Mouse (Mus musculus) small intestine, adult 2 months (tissue): Measurements from ENCODE around the gene Cdiptos. TPM values are rescaled to one million over a fixed set of nuclear protein-coding genes. Genes with fewer than 3 reads are reported as not detected.
A peak's percentile ranks its signal among the peaks of the same experiment; 100 is the strongest.

Experiments
- H3K27ac ChIP-seq: fragments of 200-500 bp; 2 replicates; pipeline ENCODE4 v1.5.1; 2012; ENCODE audit warnings: low read depth, low read length, control low read depth, inconsistent platforms; ENCODE audit not compliant: insufficient read depth
- H3K27me3 ChIP-seq: fragments of 200-500 bp; 2 replicates; pipeline ENCODE4 v1.6.1; 2012; ENCODE audit warnings: mild to moderate bottlenecking, moderate library complexity, low read length, inconsistent platforms; ENCODE audit not compliant: control insufficient read depth, insufficient read depth
- H3K36me3 ChIP-seq: fragments of 200-500 bp; 2 replicates; pipeline ENCODE4 v1.6.1; 2012; ENCODE audit warnings: mild to moderate bottlenecking, low read length, control low read depth, inconsistent platforms; ENCODE audit not compliant: control insufficient read depth, insufficient read depth
- H3K4me1 ChIP-seq: fragments of 200-500 bp; 2 replicates; pipeline ENCODE4 v1.6.1; 2012; ENCODE audit warnings: low read length, inconsistent platforms, mixed read lengths; ENCODE audit not compliant: control insufficient read depth, insufficient read depth, insufficient read length
- H3K4me3 ChIP-seq: fragments of 200-500 bp; 2 replicates; pipeline ENCODE4 v1.5.1; 2012; ENCODE audit warnings: low read depth, mild to moderate bottlenecking, control low read depth, inconsistent platforms, low read length, moderate library complexity
- CTCF ChIP-seq: fragments of 200-500 bp; IDR thresholded peaks from 2 replicates; pipeline ENCODE4 v1.5.1; 2012; ENCODE audit warnings: low read depth, mild to moderate bottlenecking, control low read depth, inconsistent platforms, low read length, moderate library complexity, mixed read lengths; ENCODE audit not compliant: insufficient replicate concordance, insufficient read length; ENCODE audit errors: extremely low read depth
- POLR2A ChIP-seq: fragments of 200-500 bp; IDR thresholded peaks from 2 replicates; pipeline ENCODE4 v1.6.1; 2012; ENCODE audit warnings: low read depth, mild to moderate bottlenecking, control low read depth, inconsistent platforms, low read length, moderate library complexity
- WGBS: fragments of 180-500 bp; shearing (Covaris S2); methylation state at CpG from one replicate; pipeline ENCODE4 v1.1.7; 2018; 5-methylcytosine and 5-hydroxymethylcytosine counted together
- polyA plus RNA-seq: library from polyadenylated mRNA; depleted of rRNA; stranded (reverse); fragments of >200 nt; gene quantifications from 2 replicates; pipeline ENCODE4 v1.2.3, GENCODE M21; 2012

The Cdiptos gene
- polyA plus RNA-seq, 1 experiment: 0.74 TPM

DNA sequence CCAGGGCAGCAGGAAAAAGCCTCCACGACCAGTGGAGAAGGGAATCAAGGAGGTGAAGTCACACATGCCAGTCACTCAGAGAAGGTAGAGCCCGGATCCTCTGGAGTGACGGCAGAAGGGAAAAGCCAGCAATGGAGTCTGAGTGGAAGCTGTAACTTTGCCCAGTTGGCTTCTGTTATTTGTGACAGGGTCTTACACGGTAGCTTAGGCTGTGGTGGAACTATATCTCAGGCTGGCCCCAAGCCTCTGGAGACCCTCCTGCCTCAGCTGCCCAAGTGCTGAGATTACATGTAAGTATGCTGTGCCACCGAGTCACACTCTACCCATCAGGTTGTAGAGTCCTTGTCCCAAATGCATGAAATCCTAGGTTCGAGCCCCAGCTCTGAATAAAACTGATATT is 37.5 kb upstream of the Cdiptos start:
- peaks cover 7% of the 10 kb centered on the region for H3K36me3 ChIP-seq
- H3K4me3 ChIP-seq: peak overlapping the region; percentile 80
- TF ChIP-seq POLR2A (no peak), CTCF (no peak)
- peak overlapping the region; percentile 85 for H3K27ac ChIP-seq
- peaks cover 39% of the 10 kb centered on the region for H3K4me1 ChIP-seq
- H3K27me3 ChIP-seq: no peaks in the 10 kb centered on the region
- 77% methylated on average over 6 of the region's 6 CpGs for WGBS

DNA sequence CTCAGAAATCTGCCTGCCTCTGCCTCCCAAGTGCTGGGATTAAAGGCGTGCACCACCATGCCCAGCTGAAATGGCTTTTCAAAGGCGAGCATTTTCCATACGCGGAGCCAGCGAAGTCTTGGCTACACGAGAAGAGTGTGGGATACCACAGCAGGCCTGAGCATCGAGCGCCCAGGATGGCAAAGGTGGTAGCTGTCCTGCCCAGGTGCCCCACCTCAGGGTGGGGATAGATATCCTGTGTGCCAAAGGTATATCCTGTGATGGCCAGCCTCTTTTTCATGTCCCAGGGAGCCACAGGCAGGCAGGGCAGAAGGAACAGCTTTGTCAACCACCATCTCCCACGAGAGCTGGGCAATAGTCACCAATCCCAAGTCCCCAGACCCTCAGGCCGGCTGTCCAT is 36.9 kb upstream of the Cdiptos start:
- 76% methylated on average over 10 of the region's 10 CpGs for WGBS
- peak overlapping the region; percentile 80 for H3K4me3 ChIP-seq
- H3K4me1 ChIP-seq: peaks cover 44% of the 10 kb centered on the region
- H3K27ac ChIP-seq: peak overlapping the region; percentile 85
- H3K27me3 ChIP-seq: no peaks in the 10 kb centered on the region
- TF ChIP-seq POLR2A (peak; percentile 45; the same call in 1 of the 2 replicates), CTCF (no peak)
- H3K36me3 ChIP-seq: peaks cover 7% of the 10 kb centered on the region

- TF ChIP-seq CTCF: no peak
- TF ChIP-seq POLR2A: no peak
- 84% methylated on average over 6 of the region's 6 CpGs for WGBS
- peaks cover 47% of the 10 kb centered on the region for H3K4me1 ChIP-seq
- H3K27me3 ChIP-seq: no peaks in the 10 kb centered on the region
- 0 out of 2 replicates have a peak overlapping the region, but pooled peaks have one; percentile 85 for H3K27ac ChIP-seq
- peaks cover 7% of the 10 kb centered on the region for H3K36me3 ChIP-seq
- no peak overlapping the region for H3K4me3 ChIP-seq
Measured at GRCm38 (mm10) chr7:127012374-127012773, 36.5 kb upstream of the Cdiptos start.

DNA sequence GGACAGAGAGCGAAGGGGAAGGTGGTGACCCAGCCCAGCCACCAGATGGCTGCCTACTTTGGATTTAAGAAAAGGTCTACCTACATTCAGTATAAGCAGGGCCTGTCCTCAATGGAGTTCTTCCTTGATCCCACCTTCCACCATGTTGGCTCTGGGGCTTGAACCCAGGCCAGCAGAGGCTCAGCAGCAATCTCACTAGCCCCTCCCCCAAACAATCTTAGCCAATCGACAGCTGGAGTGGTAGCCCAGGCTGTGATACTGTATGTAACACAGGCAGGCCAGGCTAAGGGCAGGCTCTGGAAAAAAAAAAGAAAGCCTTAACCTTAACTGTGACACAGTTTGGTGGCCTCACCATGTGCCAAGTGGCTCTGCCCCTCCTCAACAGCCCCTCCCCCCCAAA is 35.8 kb upstream of the Cdiptos start:
- Histone ChIP-seq H3K4me3 (no peak overlapping the region), H3K27me3 (no peaks in the 10 kb centered on the region), H3K36me3 (peaks cover 7% of the 10 kb centered on the region), H3K27ac (peak overlapping the region; percentile 11), H3K4me1 (peaks cover 49% of the 10 kb centered on the region)
- TF ChIP-seq POLR2A: no peak
- no peak; the same call in 1 of the 2 replicates for TF ChIP-seq CTCF
- 62% methylated on average over 2 of the region's 2 CpGs for WGBS

DNA sequence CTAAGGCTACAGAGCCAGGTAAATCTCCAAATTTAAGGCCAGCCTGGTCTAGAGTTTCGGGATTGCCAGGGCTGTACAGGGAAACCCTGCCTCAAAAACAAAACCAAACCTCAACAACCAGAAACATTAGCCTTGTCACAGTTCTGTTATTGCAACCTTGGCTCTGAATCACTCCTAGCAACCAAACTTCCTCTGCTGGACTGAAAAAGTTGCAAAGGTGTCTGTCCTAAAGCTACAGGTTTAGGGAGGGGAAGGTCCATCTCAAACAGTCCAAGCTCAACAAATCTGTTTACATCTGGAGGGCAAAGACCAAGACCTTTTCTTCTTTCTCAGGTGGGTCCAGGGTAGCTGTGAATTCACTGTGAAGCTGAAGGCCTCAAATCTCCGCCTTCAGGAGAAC is 35.2 kb upstream of the Cdiptos start:
- Histone ChIP-seq H3K27me3 (no peaks in the 10 kb centered on the region), H3K4me3 (no peak overlapping the region), H3K36me3 (peaks cover 9% of the 10 kb centered on the region), H3K27ac (peak overlapping the region; percentile 11; the same call in 1 of the 2 replicates), H3K4me1 (peaks cover 49% of the 10 kb centered on the region)
- TF ChIP-seq POLR2A: no peak
- TF ChIP-seq CTCF: no peak
- WGBS: 84% methylated on average over 2 of the region's 2 CpGs

DNA sequence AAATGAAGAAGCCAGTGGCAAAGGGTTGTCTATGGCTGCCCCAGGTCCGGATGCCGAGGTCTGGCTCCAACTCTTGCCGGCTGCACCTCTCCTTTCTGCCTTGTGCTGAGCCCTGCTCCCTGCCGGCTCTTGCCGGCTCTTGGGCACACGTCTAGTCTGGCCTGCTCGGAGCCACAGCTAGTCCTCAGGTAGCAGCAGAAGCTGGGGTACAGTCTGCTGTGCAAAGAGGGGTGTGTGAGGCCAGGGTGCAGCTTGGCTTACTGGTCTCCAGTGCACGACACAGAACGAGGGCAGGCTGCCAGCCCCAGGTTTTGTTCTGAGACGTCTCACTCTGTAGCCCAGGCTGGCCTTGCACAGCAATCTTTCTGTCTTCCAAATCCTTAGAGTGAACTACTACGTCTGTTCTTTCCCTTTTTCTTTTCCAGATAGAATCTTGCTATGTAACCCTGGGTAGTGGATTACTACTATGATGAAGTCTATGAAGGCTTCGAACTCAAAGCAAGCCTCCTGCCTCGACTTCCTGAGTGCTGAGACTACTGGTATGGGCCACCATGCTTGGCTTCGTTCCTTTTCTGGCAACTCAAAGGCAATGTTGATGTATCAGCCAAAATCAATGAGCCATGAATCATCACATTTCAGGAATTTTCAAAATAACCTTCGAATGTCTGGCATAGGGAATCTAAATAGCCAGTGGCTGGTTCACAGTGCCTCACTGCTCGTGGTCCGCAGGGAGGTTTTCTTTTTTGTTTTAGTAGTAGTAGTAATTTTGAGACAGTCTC is 33.6 kb upstream of the Cdiptos start:
- WGBS: 49% methylated on average over 17 of the region's 17 CpGs
- Histone ChIP-seq H3K27ac (peak overlapping the region; percentile 97), H3K36me3 (peaks cover 8% of the 10 kb centered on the region), H3K27me3 (no peaks in the 10 kb centered on the region), H3K4me3 (peak overlapping the region; percentile 24), H3K4me1 (peaks cover 45% of the 10 kb centered on the region)
- TF ChIP-seq POLR2A (no peak), CTCF (no peak)

- Histone ChIP-seq H3K27me3 (no peaks in the 10 kb centered on the region), H3K4me1 (peaks cover 46% of the 10 kb centered on the region), H3K4me3 (peak overlapping the region; percentile 22; the same call in 1 of the 2 replicates), H3K36me3 (peaks cover 8% of the 10 kb centered on the region), H3K27ac (peak overlapping the region; percentile 97)
- TF ChIP-seq CTCF (no peak), POLR2A (peak; percentile 35; the same call in 1 of the 2 replicates)
- WGBS: 20% methylated on average over 9 of the region's 9 CpGs
Measured at GRCm38 (mm10) chr7:127008239-127009019, 32.5 kb upstream of the Cdiptos start.
